Mouse (Mus musculus) CH12.LX (cell line): ENCODE measurements at regions not wholly inside any gene's neighbourhood (a gene's known extent, or its start where the extent isn't known, plus 50 kb on each side); places are given as distances from the start of the nearest gene placed in this dataset.

Experiments used
- DNase-seq: peaks from one replicate; pipeline ENCODE4 v3.0.0-alpha.2; 2013; ENCODE audit errors: extremely low read depth
- H3K27ac ChIP-seq: 2 replicates; pipeline ENCODE4 v1.5.1; 2012; ENCODE audit warnings: low read depth, mild to moderate bottlenecking, control low read depth, moderate library complexity; ENCODE audit not compliant: insufficient read depth
- H3K27me3 ChIP-seq: replicated peaks from 2 replicates; pipeline ENCODE3; 2012; ENCODE audit warnings: inconsistent platforms
- H3K36me3 ChIP-seq, 2 experiments: replicated peaks in 1 of 2; 2 replicates each; pipeline versions ENCODE3 to v1.6.1; 2012; ENCODE audit warnings: inconsistent platforms in 1 of 2, low read length in 1 of 2, mild to moderate bottlenecking in 1 of 2, mixed read lengths in 1 of 2, moderate library complexity in 1 of 2; ENCODE audit not compliant: control insufficient read depth in 1 of 2, insufficient read depth in 1 of 2
- H3K4me1 ChIP-seq, 2 experiments: 2 replicates each; pipeline ENCODE4 v1.6.1; 2012; ENCODE audit warnings: inconsistent platforms in 1 of 2, moderate library complexity in 1 of 2; ENCODE audit not compliant: insufficient read depth in 2 of 2, control insufficient read depth in 1 of 2
- H3K4me2 ChIP-seq: 2 replicates; pipeline ENCODE4 v1.6.1; 2012; ENCODE audit warnings: low read depth, mild to moderate bottlenecking, control low read depth; ENCODE audit not compliant: poor library complexity, insufficient read depth, severe bottlenecking
- H3K4me3 ChIP-seq, 3 experiments: fragments of 150-350 bp in 1 of 3; sonication (generic) in 1 of 3; replicated peaks in 1 of 3; 2 replicates each; pipeline versions ENCODE3 to v1.5.1; 2011 to 2012; ENCODE audit warnings: low read depth in 2 of 3, low read length in 2 of 3, mild to moderate bottlenecking in 2 of 3, moderate library complexity in 2 of 3, control low read depth in 1 of 3, improper control_type of control experiment in 1 of 3, inconsistent platforms in 1 of 3, mixed read lengths in 1 of 3; ENCODE audit not compliant: poor library complexity in 1 of 3
- H3K79me2 ChIP-seq: replicated peaks from 2 replicates; pipeline ENCODE4 v1.6.1; 2012; ENCODE audit warnings: mild to moderate bottlenecking, moderate library complexity; ENCODE audit not compliant: control insufficient read depth, poor library complexity, insufficient read depth, severe bottlenecking; ENCODE audit errors: extremely low read depth
- H3K9ac ChIP-seq: 2 replicates; pipeline ENCODE4 v1.6.1; 2012; ENCODE audit warnings: low read depth, mild to moderate bottlenecking, control low read depth, moderate library complexity; ENCODE audit not compliant: insufficient read depth
- H3K9me3 ChIP-seq: replicated peaks from 2 replicates; pipeline ENCODE3; 2012; ENCODE audit warnings: low read length, inconsistent platforms, mixed read lengths
- BHLHE40 ChIP-seq: IDR thresholded peaks from 2 replicates; pipeline ENCODE4 v1.6.1; 2011; ENCODE audit warnings: mild to moderate bottlenecking, low read depth, low read length, improper control_type of control experiment
- CHD1 ChIP-seq: IDR thresholded peaks from 2 replicates; pipeline ENCODE4 v1.6.1; 2012; ENCODE audit warnings: low read depth, low read length, improper control_type of control experiment, inconsistent platforms
- CHD2 ChIP-seq: IDR thresholded peaks from 2 replicates; pipeline ENCODE4 v1.6.1; 2011; ENCODE audit warnings: low read length, improper control_type of control experiment
- E2F4 ChIP-seq: IDR thresholded peaks from 2 replicates; pipeline ENCODE4 v1.6.1; 2011; ENCODE audit warnings: low read depth, low read length, improper control_type of control experiment; ENCODE audit not compliant: insufficient replicate concordance
- ELF1 ChIP-seq: IDR thresholded peaks from 2 replicates; pipeline ENCODE4 v1.6.1; 2014; ENCODE audit warnings: low read depth, mild to moderate bottlenecking, inconsistent platforms, low read length, improper control_type of control experiment
- ETS1 ChIP-seq: conservative IDR thresholded peaks from 2 replicates; pipeline ENCODE4 v1.6.1; 2012; ENCODE audit warnings: low read depth, mild to moderate bottlenecking, inconsistent platforms, low read length, improper control_type of control experiment, moderate library complexity
- GABPA ChIP-seq: IDR thresholded peaks from 2 replicates; pipeline ENCODE4 v1.6.1; 2012; ENCODE audit warnings: low read depth, low read length, improper control_type of control experiment, inconsistent platforms; ENCODE audit not compliant: insufficient replicate concordance
- IRF4 ChIP-seq: IDR thresholded peaks from 2 replicates; pipeline ENCODE4 v1.6.1; 2014; ENCODE audit warnings: low read depth, mild to moderate bottlenecking, inconsistent platforms, low read length, improper control_type of control experiment
- JUN ChIP-seq: IDR thresholded peaks from 2 replicates; pipeline ENCODE4 v1.6.1; 2011; ENCODE audit warnings: low read depth, mild to moderate bottlenecking, low read length, improper control_type of control experiment, moderate library complexity; ENCODE audit not compliant: insufficient read depth
- JUND ChIP-seq: conservative IDR thresholded peaks from 2 replicates; pipeline ENCODE4 v1.6.1; 2011; ENCODE audit warnings: low read depth, low read length, improper control_type of control experiment
- KAT2A ChIP-seq: IDR thresholded peaks from 2 replicates; pipeline ENCODE4 v1.6.1; 2012; ENCODE audit warnings: low read length, improper control_type of control experiment, inconsistent platforms; ENCODE audit not compliant: insufficient replicate concordance
- MAZ ChIP-seq: IDR thresholded peaks from 2 replicates; pipeline ENCODE4 v1.6.1; 2012; ENCODE audit warnings: low read depth, mild to moderate bottlenecking, inconsistent platforms, low read length, improper control_type of control experiment, moderate library complexity
- MXI1 ChIP-seq: IDR thresholded peaks from 2 replicates; pipeline ENCODE4 v1.6.1; 2011; ENCODE audit warnings: mild to moderate bottlenecking, low read depth, low read length, improper control_type of control experiment
- MYC ChIP-seq: IDR thresholded peaks from 2 replicates; pipeline ENCODE4 v1.6.1; 2011; ENCODE audit warnings: low read depth, mild to moderate bottlenecking, improper control_type of control experiment, low read length
- NRF1 ChIP-seq: IDR thresholded peaks from 2 replicates; pipeline ENCODE4 v1.6.1; 2014; ENCODE audit warnings: low read depth, mild to moderate bottlenecking, inconsistent platforms, low read length, improper control_type of control experiment, moderate library complexity
- PAX5 ChIP-seq: IDR thresholded peaks from 2 replicates; pipeline ENCODE4 v1.6.1; 2012; ENCODE audit warnings: low read length, inconsistent platforms, mixed read lengths
- POLR2A ChIP-seq: IDR thresholded peaks from 2 replicates; pipeline ENCODE4 v1.6.1; 2011; ENCODE audit warnings: low read depth, mild to moderate bottlenecking, improper control_type of control experiment, low read length
- POLR2AphosphoS2 ChIP-seq: IDR thresholded peaks from 2 replicates; pipeline ENCODE4 v1.6.1; 2011; ENCODE audit warnings: low read depth, low read length, improper control_type of control experiment
- SIN3A ChIP-seq: IDR thresholded peaks from 2 replicates; pipeline ENCODE4 v1.6.1; 2012; ENCODE audit warnings: low read length, improper control_type of control experiment, inconsistent platforms
- SMC3 ChIP-seq: IDR thresholded peaks from 2 replicates; pipeline ENCODE4 v1.6.1; 2011; ENCODE audit warnings: low read depth, low read length, improper control_type of control experiment
- UBTF ChIP-seq: IDR thresholded peaks from 2 replicates; pipeline ENCODE4 v1.6.1; 2012; ENCODE audit warnings: low read depth, mild to moderate bottlenecking, inconsistent platforms, low read length, improper control_type of control experiment, moderate library complexity
- USF1 ChIP-seq: IDR thresholded peaks from 2 replicates; pipeline ENCODE4 v1.6.1; 2014; ENCODE audit warnings: low read depth, mild to moderate bottlenecking, inconsistent platforms, low read length, improper control_type of control experiment
- USF2 ChIP-seq: conservative IDR thresholded peaks from 2 replicates; pipeline ENCODE4 v1.6.1; 2011; ENCODE audit warnings: low read depth, low read length, improper control_type of control experiment
- ZMIZ1 ChIP-seq: IDR thresholded peaks from 2 replicates; pipeline ENCODE4 v1.6.1; 2012; ENCODE audit warnings: low read depth, mild to moderate bottlenecking, inconsistent platforms, low read length, improper control_type of control experiment
- ZNF384 ChIP-seq: IDR thresholded peaks from 2 replicates; pipeline ENCODE4 v1.6.1; 2012; ENCODE audit warnings: low read depth, low read length, improper control_type of control experiment, inconsistent platforms
- dilution Hi-C: fragments of 300-500 bp; cut with MboI; formaldehyde crosslinking; loops from 2 replicates; pipeline ENCODE4 v1.14.3; 2020; ENCODE audit warnings: low sequenced_read_pairs; ENCODE audit not compliant: extremely low pct_unique_long_range_greater_than_20kb, extremely low pct_ligation_motif_present
- in situ Hi-C: fragments of 300-500 bp; cut with MboI; formaldehyde crosslinking; loops from 3 replicates; pipeline ENCODE4 v1.14.3; 2019; ENCODE audit warnings: low sequenced_read_pairs, low pct_ligation_motif_present, low pct_unique_long_range_greater_than_20kb, mixed read lengths

DNA sequence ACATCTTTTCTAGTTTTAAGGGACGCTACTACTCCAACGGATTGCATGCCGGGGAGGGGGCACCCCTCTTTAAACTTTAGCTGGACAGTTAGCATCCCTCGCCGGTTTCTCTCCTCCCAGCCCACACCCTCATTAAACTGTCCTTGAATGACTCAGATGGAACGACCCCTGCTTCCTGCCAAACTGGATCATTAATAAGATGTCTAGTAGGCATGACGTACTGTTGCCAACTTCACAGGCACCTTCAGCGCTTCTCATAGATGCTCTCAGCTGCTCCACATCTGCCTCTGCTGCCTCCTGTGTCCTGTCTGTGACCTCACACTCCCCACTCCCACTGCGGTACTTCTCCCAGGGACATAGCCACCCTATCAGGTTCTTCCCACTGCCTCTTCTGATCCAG lies 54.1 kb upstream of the Ccdc167 start:
- no peak for DNase-seq
- H3K79me2 ChIP-seq: no peaks in the 10 kb centered on the region
- H3K36me3 ChIP-seq: no peaks in the 10 kb centered on the region

DNA sequence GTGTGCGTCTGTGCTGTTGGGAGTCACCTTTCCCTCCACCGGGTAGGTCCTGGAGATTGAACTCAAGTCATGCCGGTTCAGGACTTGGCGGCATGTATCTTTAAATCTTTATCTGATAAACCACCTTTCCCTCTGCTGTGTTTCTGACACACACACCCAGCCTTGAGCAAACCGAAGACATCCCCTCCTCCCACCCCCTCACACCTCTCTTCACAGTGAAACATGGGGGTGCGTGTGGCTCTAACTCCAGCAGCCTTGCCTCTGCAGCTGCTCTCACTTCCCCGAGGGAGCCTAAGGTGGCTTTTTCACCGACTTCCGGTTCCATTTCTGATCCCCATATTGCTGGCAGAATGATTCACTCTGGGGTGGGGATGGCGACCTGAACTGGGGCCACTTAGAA lies 52.8 kb upstream of the Ccdc167 start:
- Histone ChIP-seq H3K9me3 (no peaks in the 10 kb centered on the region), H3K27ac (peak overlapping the region; percentile 52)

More for the DNA sequence above, 54.1 kb upstream of the Ccdc167 start:
- TF ChIP-seq MXI1 (no peak), SIN3A (no peak), JUN (no peak), CHD2 (no peak), IRF4 (no peak), MYC (no peak), E2F4 (no peak), UBTF (no peak), USF2 (no peak), ETS1 (no peak), CHD1 (no peak), ZMIZ1 (no peak), BHLHE40 (no peak), USF1 (no peak), KAT2A (no peak), SMC3 (no peak), GABPA (no peak), MAZ (no peak), PAX5 (no peak), JUND (no peak)
- Histone ChIP-seq H3K9ac (no peak overlapping the region), H3K27me3 (no peaks in the 10 kb centered on the region), H3K4me1 (peaks cover 23 to 36% of the 10 kb centered on the region in 2 experiments), H3K4me2 (no peak overlapping the region), H3K4me3 (no peak overlapping the region), H3K27ac (no peak overlapping the region), H3K9me3 (no peaks in the 10 kb centered on the region)
- dilution Hi-C loops: no loop called here
- in situ Hi-C loops: no loop called here

More for the DNA sequence above, 52.8 kb upstream of the Ccdc167 start:
- in situ Hi-C loops (loop anchor here (10.0 kb wide), 1 partner anchor 55 kb away; the partner anchor contains the start of gene Ccdc167), dilution Hi-C loops (no loop called here)
- H3K79me2 ChIP-seq: no peaks in the 10 kb centered on the region
- no peak for TF ChIP-seq JUN
- TF ChIP-seq SIN3A: 0 out of 2 replicates have a peak, but pooled peaks have one; percentile 11
- no peak for TF ChIP-seq ETS1
- no peak; the same call in 1 of the 2 replicates for TF ChIP-seq CHD2
- TF ChIP-seq NRF1: no peak
- TF ChIP-seq MAZ: no peak
- TF ChIP-seq POLR2AphosphoS2: no peak
- no peak for TF ChIP-seq POLR2A
- peak; percentile 59 for TF ChIP-seq ELF1
- TF ChIP-seq ZNF384: no peak
- H3K4me3 ChIP-seq: no peak overlapping the region
- H3K27me3 ChIP-seq: no peaks in the 10 kb centered on the region
- peaks cover 28 to 47% of the 10 kb centered on the region in 2 experiments for H3K4me1 ChIP-seq
- peak; percentile 36 for DNase-seq
- peak overlapping the region; percentile 15; the same call in 1 of the 2 replicates for H3K9ac ChIP-seq
- H3K36me3 ChIP-seq: no peaks in the 10 kb centered on the region
- H3K4me2 ChIP-seq: peak overlapping the region; percentile 57
